Mouse (Mus musculus) mouse trophoblast stem cell (cell line): ENCODE data around the gene Tmem30c.

ENCODE experiments used
- in situ Hi-C, 2 experiments: fragments of 300-500 bp; cut with MseI, MboI; formaldehyde crosslinking; loops; 2 replicates in 1 of 2; 3 replicates in 1 of 2; pipeline ENCODE4 v1.15.1; 2025

The Tmem30c gene

DNA sequence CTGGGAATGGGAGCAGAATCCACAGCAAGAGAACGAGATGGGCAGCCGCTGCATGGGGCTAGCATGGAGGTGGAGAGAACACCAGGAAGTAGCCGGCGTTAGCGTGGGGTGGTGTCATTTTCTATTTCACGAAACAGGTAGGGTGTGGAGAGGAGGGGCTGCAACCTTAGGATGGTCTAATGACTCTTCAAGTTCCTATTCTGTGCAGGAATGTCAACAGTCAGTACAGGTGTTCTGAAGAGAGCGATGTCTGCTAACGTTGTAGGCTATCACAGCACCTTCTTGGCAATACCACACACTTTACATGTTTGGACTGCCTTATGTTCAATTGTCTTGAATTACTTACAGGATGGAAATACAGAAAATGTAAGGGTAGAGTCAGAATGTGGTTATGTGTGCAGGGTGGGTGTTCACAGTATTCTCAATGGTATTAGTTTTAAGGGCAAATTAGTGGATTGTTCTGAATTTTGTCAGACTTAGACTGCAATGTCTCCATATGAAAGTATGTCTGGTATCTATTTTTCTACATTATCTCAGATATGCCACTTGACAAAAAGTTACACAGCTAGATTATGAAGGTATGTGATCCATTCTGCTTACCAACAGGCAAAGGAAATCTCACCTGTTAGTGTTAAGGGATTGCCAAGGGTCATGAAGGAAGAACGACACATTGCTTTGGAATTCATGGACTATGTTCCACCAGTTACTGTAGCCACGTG, 2.7 kb upstream of the Tmem30c start:
- in situ Hi-C loops: no loop called here

DNA sequence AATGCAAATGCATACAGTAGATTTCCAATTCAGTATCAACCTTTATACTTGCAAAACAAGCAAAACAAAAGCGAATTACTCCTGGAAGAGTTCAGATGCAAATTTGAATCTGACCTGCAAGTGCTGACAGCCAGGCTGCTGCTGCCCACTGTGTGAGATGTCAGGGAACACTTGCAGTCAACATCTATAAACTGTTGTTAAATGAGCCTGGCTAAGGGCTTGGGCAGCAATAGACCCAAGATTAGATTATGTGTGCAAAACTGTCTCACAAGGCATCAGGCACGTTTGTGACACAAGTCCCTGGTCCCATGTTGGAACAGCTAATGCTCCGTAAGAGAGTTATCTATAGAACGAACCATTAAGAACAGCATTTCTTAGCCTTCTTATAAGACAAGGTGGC, 369 bp downstream of the Tmem30c start:
- in situ Hi-C loops: no loop called here

GRCm38 (mm10) chr16:57291696-57292095, 969 bp downstream of the Tmem30c start:
- in situ Hi-C loops: no loop called here

DNA sequence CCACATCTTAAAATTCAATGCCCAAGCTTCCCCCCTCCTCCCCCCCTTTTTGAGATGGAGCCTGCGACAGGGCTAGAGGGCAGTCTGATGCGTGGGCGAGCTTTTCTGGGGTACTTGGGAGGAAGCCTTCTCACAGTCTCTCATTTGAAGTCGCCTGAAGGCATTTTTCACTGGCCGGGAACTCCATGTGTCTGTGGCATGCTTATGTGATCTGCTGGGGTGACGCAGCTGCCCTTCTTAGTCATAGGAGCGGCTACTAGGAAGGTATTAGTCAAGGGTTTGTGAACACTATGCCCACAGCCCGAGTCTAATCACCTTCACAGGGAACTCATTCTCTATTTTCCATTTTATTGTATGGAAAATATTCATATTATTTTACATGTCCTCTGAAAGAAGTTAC, 11.2 kb downstream of the Tmem30c start:
- in situ Hi-C loops: no loop called here

- in situ Hi-C loops: no loop called here
Measured at GRCm38 (mm10) chr16:57280221-57281217, 12.1 kb downstream of the Tmem30c start.

DNA sequence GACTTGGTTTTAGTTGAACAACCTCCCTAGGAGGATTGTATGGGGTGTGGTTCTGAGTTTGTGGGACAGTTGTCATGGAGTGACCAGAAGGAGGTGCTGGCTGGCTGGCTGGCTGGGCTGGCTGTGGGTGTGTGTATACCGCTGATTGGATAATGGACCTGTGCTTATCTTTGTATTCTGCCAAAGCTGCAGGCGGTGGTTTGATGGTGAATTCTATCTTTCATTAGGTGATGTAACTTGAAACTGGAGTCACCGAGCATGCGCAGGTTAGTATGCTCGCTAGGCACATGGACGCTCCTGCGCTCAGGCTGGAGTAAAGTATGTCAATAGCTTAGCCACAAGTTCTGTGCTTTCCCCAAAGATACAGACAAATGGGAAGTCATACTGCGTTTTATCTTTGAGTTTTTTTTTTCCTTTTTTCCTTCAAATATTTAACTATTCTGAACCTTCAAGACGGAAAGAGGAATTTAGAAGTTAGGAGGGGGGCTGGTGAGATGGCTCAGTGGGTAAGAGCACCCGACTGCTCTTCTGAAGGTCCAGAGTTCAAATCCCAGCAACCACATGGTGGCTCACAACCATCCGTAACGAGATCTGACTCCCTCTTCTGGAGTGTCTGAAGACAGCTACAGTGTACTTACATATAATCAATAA, 13.6 kb downstream of the Tmem30c start:
- in situ Hi-C loops: no loop called here

DNA sequence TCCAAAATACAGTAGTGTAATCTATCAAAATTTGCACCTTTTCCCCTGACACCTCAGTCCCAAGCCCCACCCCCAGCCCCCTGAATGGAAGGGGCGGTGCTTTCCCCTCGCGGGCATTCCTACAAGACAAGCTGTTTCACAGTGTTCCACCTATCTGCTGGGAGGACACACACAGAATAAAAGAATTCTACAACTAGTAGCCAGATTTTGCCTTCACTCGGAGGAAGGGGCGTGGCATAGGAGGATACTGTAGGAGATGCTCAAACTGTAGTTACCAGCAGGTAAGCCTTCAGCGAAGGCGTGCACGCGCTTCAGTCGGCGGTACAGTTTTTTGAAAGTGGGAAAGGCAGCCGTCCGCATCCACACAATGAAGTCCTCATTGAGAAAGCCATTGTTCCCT, 22.9 kb downstream of the Tmem30c start:
- in situ Hi-C loops: no loop called here

DNA sequence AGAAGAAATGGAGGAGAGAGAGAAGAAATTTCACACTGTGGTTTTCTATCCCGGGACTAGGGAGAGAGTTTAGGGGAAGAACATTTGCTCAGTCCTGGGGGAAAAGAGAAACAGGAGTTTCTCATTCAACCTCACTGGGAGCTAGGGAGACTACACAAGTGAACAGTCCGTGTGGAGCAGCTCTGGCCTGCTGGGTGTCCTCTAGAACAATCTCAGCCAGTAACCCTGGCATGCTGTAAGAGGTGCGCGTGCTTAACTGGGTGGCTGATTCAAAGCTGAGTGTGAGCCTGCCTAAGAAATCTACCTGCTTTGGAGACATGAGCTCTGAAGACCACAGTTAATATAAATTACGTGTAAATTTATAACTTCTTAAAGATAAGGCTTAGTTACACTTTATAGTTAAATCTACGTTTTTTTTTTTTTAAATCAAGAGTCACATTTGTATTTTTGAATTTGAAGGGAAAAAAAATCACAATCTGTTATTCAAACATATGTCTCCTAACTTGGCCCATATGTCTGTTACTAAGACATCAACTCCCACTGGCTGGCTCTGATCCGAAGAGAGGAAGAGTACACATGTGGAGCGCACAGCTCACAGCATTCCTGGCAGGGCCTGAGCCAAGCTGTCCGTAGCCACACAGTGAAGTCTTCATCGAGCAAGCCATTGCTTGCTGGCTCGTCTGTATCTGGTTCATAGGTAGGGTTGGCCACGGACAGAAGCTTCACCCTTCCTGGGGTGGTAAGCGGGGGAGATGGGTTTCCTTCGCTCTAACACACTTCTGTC, 24.4 kb downstream of the Tmem30c start:
- in situ Hi-C loops: no loop called here

DNA sequence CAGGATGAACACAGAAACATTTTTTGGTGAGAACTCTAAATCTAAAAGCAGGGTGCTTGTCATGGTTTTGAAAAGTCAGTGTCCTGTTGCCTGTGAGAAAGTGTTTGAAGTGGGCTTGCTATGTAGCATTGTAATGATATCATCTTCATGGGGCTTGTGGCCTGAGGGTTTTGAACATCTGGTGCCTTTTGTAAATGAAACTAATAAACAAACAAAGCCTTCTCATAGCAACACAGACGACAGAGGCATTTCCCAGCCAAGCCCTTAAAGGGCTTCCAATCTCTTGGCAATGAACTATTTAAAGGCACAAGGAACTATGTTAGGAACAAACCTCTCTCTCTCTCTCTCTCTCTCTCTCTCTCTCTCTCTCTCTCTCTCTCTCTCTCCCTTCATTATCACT, 25.6 kb downstream of the Tmem30c start:
- in situ Hi-C loops: no loop called here

GRCm38 (mm10) chr16:57260152-57260551, 32.5 kb downstream of the Tmem30c start:
- in situ Hi-C loops: no loop called here

DNA sequence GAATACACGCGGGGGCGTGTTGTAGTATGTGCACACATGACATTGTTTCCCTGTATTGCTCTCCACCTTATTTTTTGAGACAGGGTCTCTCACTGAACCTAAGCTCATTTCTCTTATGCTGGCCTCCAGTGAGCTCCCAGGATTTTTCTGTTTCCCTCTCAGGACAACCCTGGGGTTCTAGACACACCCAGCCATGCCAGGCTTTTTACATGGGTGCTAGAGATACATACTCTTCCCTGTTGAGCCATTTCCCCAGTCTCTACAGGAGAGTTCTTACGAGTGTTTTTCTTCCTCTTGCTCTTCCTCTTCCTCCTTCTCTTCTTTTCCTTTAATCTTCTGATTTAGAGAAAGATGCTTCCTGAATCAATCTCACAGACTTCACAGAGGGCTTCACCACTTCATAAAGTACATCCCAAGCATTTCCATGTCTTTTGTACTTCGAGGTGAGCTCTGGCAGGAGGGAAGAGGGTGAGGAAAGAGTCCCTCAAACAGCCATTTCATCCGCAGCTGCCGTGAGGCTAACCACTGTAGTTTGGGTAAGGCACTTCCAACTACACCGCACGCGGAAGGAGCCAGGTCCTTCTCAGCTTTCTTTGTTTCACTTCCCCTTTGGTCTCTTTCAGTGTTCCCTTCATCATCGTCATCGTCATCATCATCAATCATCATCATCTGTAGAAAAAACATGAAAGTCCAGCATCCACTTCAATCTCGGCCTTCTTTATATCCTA, 33.1 kb downstream of the Tmem30c start:
- in situ Hi-C loops: no loop called here

- in situ Hi-C loops: no loop called here
Measured at GRCm38 (mm10) chr16:57251589-57252421, 40.9 kb downstream of the Tmem30c start.

DNA sequence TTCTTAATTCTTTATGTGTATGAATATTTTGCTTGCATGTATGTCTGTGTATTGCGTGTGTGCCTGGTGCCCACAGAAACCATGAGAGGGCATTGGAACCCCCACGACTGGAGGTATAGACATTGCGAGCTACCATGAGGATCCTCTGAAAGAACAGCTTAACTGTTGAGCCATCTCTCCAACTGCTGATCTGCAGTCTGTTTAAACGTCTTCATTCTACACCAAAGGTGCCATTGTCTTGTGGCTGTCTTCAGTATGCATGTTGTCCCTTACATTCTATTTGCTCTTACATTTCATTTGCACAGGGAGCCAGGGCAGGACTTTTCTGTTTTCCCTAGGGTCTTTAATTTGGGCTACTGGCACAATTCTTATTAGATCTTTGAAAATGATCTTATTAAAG, 41.7 kb downstream of the Tmem30c start:
- in situ Hi-C loops: no loop called here

DNA sequence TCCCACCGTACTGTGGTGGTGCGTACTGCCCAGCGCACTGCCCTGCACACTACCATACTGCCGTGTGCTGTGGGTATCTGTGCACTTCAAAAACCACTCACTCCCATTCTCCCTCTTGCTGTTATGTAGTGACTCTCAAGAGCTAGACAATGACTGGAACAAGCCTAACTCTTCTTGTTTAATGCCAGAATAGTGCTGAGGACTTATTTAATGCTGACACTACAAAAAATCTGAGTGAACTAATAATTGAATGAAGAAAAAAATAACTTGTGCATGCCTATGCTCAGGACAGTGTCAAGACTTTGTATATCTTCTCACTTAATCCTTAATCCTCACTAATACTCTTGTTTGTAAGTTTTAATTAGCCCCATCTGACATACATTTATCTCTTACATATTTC, 45.2 kb downstream of the Tmem30c start:
- in situ Hi-C loops: loop anchor here in 1 of 2 experiments (5.0 to 10.0 kb wide), 2 partner anchors 150 to 327 kb away; no protein-coding TSS in a partner anchor

DNA sequence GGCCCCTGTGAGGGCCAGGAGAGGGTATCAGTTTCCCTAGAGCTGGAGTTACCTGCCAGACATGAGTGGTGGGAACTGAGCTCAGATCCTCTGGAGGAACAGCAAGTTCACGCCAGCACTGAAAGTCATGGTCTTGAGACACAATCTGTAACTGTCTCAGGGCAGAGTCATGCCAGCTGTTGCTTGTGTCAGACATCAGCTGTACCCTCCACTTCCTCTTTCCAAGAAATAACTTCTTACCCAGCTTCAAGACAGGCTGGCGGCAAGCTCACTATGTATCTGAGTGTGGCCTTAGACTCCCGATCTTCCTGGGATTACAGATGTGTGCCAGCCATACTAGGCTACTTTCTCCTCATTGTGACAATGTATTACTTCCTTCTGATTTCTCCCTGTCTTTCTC, 46.1 kb downstream of the Tmem30c start:
- in situ Hi-C loops: loop anchor here in 1 of 2 experiments (5.0 to 10.0 kb wide), 2 partner anchors 151 to 328 kb away; no protein-coding TSS in a partner anchor

- in situ Hi-C loops: loop anchor here (5.0 to 10.0 kb wide), 3 partner anchors 153 to 338 kb away; no protein-coding TSS in a partner anchor
Measured at GRCm38 (mm10) chr16:57243858-57244248, 48.8 kb downstream of the Tmem30c start.

GRCm38 (mm10) chr16:57243205-57243857, 49.3 kb downstream of the Tmem30c start:
- in situ Hi-C loops: loop anchor here (5.0 to 10.0 kb wide), 3 partner anchors 154 to 339 kb away; no protein-coding TSS in a partner anchor

DNA sequence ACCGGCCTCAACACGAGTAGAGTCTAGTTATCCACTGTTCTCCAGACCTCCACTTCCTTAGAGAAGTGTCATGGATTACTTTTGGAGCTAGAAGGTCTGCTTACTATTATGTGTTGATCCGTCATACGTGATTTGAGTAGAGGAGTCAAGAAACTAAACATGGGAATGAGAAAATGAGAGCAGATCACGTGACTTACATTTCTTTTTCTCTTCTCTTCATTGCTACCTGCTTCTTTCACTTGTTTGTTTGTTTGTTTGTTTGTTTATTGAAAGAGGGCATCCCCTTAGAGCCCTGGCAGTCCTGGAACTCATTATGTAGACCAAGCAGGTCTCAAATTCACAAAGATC, 49.8 kb downstream of the Tmem30c start:
- in situ Hi-C loops: loop anchor here (5.0 to 10.0 kb wide), 3 partner anchors 154 to 339 kb away; no protein-coding TSS in a partner anchor
